Mouse (Mus musculus): ENCODE measurements around the gene Siah3. TPM values are rescaled to one million over a fixed set of nuclear protein-coding genes. Genes with fewer than 3 reads are reported as not detected.

Siah3 gene
- total RNA-seq, 2 experiments from 2014 or later = not detected

DNA sequence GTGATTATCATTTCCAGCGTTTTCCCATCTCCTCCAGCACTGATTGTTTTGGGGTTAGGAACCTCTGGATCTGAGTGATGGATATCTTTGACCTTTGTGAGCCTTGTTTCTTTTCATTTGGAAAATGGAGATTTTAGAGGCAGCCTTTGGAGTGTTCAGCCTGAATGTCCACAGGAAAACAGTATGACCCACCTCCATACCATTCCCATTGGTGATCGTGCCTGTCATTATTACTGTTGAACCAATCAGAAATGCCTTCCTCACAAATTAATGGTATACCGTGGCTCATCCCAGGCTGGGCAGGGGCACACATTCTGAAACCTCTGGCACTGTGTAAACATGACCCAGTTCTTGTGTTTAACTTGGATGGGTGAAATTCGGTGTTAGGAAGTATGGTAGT lies 6.0 kb downstream of the Siah3 start:
- intact Hi-C loops (cut with DNase I) = no loop called here
- DNase-seq (ENCODE audit: low spot score) = no peak

DNA sequence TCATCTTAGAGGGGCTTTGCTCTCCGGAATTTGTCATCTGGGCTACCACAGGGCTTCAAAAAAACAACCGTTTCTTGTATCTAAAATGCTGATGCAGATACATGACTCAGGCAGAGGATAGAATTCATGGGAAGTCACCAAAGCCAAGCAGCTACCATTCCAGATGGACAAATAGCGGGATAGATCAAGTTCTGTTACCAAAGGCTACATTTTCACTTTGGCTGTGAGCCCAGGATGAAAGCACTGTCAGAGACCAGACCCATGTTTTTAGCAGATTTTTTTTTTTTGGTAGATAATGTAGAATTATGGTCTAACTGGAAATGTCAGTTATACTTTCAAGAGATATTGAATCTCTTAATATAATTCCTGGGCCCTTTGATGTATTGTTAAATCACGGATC lies 7.4 kb downstream of the Siah3 start:
- intact Hi-C loops (cut with DNase I) = no loop called here
- DNase-seq (ENCODE audit: low spot score) = no peak

DNA sequence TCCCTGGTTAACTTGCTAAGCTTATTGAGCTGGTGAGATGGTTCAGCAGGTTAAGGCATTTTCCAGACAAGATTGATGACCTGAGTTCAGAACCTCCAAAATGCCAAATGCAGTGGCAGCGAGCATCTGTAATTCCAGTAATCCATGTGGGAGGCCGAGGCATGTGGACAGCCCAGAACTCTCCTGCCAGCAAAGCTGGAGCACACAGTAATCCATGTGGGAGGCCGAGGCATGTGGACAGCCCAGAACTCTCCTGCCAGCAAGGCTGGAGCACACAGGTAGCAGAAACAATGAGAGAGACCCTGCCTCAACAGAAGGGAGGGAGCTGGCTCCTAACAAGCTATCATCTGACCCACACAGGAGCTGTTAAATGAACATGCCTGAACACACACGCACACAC lies 13.2 kb downstream of the Siah3 start:
- intact Hi-C loops (cut with DNase I) = no loop called here

DNA sequence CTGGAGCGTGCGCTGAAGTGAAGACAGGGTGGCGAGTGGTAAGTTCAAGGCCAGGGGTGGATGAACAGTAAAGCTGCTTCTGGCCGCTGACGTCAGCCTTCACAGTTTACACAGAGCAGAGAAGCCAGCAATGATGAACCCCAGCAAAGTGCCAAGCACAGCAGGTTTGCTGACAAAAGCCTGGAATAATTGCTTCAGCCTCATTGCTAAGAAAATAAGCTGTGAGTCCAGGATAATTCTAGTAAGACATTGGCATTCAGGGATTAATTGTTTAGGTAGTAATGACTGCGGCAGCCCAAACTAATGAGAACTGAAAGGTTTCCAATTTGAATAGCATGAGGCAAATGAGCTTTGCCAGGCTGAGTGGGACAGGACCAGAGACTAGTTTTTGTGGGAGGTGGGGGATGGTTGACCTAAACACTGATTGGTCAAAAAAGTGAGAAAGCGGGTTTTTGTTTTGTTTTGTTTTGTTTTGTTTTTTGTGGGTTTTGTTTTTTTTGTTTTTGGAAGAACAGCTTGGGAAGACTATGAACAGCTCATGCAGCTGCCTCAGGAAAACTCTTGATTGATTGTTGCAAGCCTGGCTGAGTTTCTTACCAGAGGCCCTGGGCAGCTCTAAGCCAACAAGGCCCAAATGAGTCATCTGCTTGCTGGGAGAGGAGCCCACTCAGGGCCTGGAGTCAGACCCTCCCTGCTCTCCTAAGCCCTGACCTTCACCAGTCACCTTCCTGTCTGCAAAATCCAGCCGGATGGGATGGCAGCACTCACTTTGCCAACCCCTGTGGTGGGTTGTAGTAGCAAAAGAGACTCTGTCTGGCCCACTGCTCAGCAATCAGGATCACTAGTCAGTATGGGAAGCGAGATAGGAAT lies 17.5 kb downstream of the Siah3 start:
- intact Hi-C loops (cut with DNase I) = no loop called here
- peak; percentile 23 for DNase-seq (ENCODE audit: low spot score)

More for the DNA sequence above, 13.2 kb downstream of the Siah3 start:
- no peak for DNase-seq (ENCODE audit: low spot score)

DNA sequence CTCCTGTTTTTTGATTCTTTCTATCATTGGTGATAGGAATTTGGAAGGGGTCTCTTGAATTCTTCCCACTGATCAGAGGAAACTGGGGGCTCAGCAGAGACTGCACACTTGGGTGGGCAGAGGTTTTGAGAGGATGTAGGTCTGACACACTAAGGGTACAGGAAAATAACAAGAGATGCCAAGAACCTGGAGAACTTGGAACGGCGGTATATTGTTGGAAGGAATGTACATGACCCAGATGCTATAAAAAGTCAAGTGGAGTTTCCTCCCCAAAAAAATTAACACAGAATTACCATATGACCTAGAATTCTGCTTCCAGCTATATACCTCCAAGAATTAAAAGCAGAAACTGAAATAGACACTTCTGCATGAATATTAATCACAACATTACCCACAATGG lies 20.1 kb downstream of the Siah3 start:
- DNase-seq (ENCODE audit: low spot score) = no peak
- intact Hi-C loops (cut with DNase I) = no loop called here

DNA sequence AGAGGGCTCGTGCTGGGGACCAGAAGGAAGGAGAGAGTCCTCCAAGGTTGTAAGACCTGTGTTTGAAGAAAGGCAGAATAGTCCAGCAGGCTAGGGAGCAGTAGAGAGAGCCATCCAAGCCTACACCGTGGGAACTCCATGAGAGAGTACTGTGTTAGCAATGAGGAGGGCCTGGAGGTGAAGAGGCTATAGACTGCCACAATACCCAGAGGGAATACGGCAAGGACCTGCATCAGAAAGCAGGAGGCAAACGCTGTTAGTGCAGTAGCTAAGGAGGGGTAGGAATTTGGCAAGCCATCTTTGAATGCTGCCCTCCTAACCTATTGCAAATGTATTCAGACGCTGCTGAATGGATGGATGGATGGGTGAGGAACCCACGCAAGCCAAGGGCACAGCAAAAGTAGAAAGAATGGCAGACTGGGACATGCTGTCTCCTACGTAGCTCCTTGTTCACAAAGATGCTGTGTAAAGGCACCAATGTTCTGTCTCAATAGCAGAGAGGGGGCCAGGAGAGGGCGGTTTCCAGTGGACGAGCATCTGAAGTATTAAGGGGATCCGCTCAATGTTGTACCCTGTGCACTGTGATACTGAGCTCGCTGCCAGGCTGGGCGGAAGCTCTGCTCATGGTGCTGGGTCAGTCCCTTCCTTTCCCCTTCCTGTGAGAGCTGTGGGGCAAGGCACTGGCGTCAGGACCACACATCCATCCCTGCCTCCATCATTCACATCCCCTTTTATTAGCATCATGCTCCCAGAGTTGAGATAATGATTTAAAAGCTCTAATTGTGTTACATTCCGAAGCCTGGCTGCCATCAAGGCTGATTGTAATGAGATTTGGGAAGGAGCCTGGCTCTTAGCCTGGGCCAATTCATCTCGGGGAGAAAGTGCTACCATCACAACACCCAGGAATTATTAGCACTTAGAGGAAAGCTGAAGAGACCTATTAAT lies 26.7 kb downstream of the Siah3 start:
- no peak for DNase-seq (ENCODE audit: low spot score)
- intact Hi-C loops (cut with DNase I) = no loop called here

DNA sequence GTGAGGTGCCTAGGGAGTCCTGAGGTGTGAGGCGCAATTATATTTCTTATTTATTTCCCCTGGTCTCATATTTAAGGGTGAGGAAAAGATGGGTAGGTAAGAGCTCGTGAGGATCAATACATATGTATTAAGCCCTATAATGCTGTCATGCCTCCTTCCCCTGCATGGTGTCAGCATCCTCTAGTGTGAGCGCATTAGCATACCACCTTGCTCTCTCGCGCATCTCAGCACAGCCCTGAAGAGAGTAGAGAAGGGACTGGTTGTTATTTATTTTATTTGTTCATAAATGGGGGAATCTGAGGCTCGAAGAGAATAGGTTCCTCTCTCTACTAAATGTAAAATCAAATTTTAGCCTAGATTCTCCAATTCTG lies 27.4 kb downstream of the Siah3 start:
- DNase-seq (ENCODE audit: low spot score) = no peak
- intact Hi-C loops (cut with DNase I) = no loop called here

DNA sequence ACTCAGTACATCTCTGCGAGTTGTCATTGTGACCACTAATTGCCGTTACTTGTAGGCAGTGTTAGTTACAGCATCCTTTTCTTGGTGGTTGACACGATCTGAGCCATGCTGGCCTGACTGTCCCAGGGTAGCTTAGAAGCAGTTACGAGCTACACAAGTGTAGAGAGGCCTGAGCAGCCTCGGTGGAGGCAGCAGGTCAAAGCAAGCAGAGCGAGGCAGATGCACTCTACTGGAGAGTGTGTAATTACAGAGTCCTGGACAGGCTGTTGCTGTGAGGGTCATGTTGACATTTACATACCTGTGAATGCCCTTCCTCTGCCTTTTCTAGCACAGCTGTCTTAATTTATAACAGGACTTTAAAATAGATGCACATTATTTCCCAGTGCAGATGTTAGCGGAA lies 32.1 kb downstream of the Siah3 start:
- DNase-seq (ENCODE audit: low spot score) = no peak
- intact Hi-C loops (cut with DNase I) = no loop called here

DNA sequence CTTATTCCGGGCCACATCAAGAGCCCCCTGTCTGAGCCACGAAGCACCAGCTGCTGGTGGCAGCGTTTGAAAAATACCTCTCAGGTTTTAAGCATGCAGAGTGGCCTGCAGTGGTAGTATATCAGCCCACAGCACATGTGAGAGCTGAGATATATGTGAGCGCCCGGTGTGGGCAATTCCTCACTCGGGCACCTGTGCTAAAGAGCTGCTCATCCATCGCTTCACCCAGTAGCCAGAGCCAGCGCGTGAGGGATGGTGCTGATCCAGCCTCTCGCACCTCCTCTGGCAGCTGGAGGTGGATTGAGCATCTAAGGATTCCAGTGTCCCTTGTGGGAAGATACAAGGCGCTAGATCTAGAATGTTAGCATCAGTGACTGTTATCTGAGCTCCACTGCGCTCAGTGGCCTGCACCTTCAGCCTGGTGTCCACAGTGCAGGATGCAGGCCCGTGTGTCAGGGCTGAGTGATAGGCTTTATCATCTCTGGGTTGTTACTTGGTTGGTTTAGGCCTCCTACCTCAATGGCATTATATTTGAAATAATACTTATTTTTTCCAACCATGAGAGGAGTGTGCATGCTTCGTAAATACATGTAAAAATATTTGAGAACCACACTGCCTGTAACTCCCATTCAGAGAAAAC lies 37.9 kb downstream of the Siah3 start:
- intact Hi-C loops (cut with DNase I) = no loop called here
- no peak for DNase-seq (ENCODE audit: low spot score)

DNA sequence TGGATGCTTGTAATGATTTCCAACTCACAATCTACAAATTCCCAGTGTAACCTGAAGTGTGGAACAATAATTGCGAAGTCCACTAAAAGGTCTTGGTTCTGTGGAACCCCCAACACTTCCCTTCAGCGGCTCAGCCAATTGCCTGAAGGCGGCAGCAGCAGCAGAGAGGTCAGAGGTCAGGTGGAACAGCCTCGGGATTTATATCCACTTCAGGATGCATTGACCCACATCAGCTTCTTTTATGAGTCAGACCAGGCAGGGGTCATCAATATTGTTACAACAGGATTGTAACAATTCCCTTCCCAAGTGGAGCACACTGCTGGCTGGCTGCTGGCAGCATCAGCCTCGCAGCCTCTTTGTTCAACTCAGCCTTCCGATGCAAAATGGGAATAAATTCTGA lies 39.1 kb downstream of the Siah3 start:
- intact Hi-C loops (cut with DNase I) = no loop called here

DNA sequence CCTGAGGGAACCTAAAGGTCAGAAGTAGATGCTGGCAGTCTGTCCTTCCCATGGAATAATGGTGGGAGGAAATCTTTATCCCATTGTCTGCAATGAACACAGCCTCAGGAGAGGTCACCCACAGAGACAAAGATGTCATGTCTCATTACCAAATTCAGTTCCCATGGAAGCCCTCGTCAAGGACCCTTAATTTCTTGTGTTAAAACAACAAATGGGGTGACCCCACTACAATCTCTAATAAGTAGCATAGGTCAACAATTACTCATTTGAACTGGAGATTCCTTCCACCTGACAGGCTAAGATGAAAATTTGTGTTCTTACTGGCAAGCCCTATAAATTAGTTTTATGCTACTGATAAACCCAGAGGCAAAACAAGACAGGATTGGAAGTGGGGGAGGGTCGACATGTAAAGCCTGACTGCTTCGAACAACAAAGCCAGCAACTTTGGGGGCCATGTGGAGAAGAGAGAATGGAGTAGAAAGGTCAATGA lies 45.8 kb downstream of the Siah3 start:
- no peak for DNase-seq (ENCODE audit: low spot score)

More for the DNA sequence above, 39.1 kb downstream of the Siah3 start:
- DNase-seq (ENCODE audit: low spot score) = no peak

DNA sequence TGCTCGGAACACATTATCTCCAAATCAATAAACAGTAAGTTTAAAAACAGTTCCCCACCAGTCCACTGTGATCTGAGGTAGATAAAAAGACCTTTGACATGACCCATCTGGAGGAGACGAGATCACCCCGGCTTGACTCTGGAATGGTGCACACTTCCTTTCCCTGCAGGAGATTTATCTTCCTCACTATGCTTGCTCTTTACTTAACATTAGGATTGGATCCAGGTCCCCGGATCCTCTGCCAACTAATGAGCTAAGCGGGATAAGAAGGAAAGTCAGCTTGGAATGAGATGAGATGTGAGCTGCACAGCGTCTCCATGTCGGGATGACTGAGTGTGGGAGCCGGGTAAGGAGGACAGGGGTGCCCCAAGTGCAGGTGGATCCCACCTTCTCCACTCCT lies 46.7 kb downstream of the Siah3 start:
- intact Hi-C loops (cut with DNase I) = no loop called here
- DNase-seq (ENCODE audit: low spot score) = peak; percentile 25

More for the DNA sequence above, 45.8 kb downstream of the Siah3 start:
- intact Hi-C loops (cut with DNase I) = no loop called here

DNA sequence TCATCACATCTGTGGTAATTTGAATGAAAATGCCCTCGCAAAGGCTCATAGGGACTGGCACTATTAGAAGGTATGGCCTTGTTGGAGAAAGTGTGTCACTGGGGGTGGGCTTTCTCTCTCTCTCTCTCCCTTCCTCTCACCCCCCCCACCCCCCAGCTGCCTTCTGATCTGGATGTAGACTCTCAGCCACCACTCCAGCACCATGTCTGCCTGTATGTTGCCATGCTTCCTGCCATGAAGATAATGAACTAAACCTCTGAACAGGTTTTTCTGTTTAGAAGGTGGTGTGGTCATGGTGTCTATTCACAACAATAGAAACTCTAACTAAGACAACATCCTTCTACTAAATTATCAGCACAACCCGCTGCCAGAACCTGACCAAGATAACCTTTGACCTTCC lies 48.5 kb downstream of the Siah3 start:
- intact Hi-C loops (cut with DNase I) = no loop called here

DNA sequence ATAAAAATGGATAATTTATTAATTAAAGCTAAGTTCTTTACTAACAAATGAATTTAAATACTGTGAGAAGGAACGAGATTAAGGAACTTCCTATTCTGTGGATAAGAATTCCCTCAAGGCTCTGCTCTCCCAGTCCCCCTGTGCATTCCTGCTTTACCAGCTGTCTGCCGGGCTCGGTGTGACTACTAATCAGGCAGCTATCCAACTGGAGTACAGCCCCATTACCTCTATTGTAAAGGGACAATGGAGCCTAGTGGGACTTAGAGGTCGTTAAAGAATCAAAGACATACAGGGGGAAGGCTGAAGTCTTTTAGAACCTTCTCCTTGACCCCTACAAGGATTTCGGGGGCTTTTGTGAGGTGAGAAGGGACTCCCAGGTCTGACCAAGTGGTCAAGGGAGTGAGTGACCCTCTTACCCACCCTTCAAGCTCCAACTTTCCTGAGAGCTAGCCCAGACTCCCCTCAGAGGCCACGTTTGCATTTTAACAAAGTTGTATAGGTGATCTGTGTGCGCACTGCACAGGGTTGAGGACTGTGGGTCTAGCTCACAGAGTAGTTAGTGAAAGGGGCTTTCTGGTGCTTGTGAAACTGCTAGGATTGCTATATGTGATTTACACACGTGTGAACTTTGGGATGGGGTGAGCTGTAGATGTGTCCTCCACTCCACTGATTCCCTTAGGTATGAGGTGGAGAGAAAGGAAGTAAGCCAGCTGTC lies 49.5 kb downstream of the Siah3 start:
- no peak for DNase-seq (ENCODE audit: low spot score)
- intact Hi-C loops (cut with DNase I) = no loop called here

More for the DNA sequence above, 48.5 kb downstream of the Siah3 start:
- DNase-seq (ENCODE audit: low spot score) = no peak

DNA sequence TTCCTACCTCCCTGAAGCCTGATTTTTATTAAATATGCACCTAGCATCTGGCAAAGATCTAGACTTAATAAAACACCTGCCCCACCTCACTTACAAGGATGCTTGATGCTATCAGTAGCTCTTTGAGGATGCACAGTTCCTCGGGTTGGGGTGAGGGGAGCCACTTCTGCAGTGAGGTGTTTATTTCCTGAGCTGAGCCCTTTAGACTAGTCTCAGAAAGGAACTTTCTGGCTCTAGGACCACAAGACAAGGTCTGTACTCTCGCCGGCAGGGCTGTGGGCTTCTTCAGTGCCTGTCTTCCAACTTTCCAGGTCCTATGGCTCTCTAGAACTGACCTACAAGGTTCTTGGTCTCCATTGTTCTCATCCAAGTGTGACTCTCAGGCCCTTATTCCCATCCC lies 50.5 kb downstream of the Siah3 start:
- intact Hi-C loops (cut with DNase I) = no loop called here
- no peak for DNase-seq (ENCODE audit: low spot score)

DNA sequence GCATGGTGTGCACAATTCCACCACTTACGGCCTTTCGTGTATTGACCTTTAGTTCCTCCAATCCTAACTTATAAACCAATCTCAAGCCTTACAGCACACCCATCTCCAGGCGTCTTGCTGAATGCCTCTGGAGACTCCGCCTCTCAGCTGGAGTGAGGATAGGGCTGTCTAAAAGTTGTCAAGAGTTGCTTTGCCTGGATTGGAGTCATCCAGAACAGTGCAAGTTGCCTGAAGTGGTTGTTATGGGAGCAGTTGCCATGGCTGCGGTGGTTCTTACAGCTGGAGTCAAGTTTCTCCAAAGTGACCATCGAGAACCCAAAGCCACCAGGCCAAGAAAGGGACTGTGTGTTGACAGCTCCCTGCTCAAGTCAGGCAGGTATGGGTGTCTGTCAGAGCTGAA lies 54.3 kb downstream of the Siah3 start:
- DNase-seq (ENCODE audit: low spot score) = no peak
- intact Hi-C loops (cut with DNase I) = no loop called here

DNA sequence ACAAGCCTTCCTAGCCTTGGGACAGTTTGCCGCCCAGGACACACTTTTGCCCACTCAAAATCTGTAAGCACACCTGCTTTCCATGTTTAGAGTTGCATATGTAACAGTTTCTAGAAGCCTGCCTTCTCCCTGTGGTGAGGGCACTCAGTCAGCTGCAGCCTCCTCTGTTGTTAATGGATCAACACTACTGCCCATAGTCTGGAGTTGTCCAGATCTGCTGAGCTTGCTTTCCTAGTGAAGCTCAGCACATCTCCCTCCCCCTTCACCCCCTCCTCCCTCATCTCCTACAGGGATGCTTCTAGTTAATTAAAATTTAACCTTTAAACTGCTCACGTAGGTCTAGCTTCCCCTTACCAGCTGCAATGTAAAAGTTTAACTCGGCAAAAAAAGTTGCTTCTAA lies 57.2 kb downstream of the Siah3 start:
- intact Hi-C loops (cut with DNase I) = no loop called here
- no peak for DNase-seq (ENCODE audit: low spot score)

DNA sequence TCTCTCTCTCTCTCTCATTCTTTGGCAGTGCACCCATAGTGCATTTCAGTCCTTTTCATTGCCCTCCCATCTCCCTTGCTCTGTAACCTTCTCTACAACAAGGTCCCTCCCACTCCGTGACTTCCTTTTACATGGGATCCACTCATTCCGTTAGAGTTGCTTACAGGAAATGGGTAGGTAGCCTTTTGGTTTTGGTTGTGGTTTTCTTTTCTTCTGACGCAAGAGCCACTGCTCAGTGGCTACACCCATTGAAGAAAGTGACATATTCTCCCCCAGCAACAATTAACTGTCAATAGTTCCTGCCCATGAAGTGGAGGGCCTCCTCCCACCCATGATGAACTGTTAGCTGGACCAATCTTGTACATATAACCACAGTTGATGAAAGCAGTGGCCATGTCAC lies 60.4 kb downstream of the Siah3 start:
- no peak for DNase-seq (ENCODE audit: low spot score)
- intact Hi-C loops (cut with DNase I) = no loop called here

DNA sequence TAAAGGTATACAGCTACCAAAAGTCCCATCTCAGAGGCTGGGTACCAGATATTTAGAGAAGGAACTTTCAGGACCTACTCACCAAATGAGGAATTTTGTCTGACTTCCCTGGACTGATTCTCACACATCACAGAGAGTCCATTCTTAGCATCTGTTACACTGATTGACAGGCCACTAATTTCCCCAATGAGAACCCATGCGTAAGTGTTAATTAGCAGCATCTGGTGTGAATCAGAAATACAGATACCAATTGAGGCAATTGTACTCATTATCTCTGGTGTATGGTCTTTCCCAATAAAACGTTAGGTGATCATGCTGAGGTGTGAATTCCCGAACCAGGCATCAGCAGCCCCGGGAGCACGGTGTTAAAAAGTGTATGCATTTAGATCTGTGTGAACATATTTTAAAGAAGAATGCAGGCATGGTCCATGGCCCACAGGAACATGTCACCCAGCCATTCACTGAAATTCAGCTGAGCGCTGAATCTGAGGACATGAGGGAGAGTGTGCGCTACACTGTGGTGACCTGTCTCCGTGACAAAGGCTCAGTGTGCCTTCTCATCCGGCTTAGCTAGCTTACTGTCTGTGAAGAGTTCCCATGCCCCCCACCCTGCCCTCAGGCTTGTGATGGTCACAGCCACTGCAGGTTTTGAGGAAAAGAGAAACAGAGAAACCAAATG lies 61.3 kb downstream of the Siah3 start:
- intact Hi-C loops (cut with DNase I) = no loop called here

More for the DNA sequence above, 61.3 kb downstream of the Siah3 start:
- no peak for DNase-seq (ENCODE audit: low spot score)

Data from heart, postnatal 25 days (tissue).